Comparison of ENCODE assay signal across 23 mouse cellular contexts in the genomic region with DNA sequence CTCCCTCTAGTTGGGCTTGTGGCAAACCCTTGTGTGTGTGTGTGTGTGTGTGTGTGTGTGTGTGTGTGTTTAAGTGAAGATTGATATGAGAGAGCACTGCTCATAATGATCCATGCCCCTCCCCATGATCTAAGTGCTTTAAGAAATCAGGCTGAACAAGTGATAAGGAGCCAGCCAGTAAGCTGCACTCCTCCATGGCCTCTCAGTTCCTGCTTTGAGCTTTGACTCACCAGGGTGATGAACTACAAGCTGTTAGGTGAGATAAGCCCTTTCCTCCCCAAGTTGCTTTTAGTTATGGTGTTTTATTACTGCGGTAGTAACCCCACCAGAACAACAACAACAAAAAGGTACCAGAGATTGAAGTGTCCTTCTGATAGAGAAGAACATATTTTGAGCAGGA. TPM values are rescaled to one million over a fixed set of nuclear protein-coding genes. Genes with fewer than 3 reads are reported as not detected.
DNase-seq lines count a peak whose midpoint lies in the region; ATAC-seq lines count a peak whose summit lies in the region.
"Had no signal": no experiment of that assay in that cellular context is flagged by ENCODE, and none has a peak within 500 bp of the region (broad histone marks: within the 10 kb centered on the region; RNA-seq: fewer than 3 reads in every experiment).

No protein-coding gene starts in this region.

- no peaks in the 10 kb centered on the region for H3K9me3 ChIP-seq in liver, embryonic 15.5 days (replicated peaks)
- H3K9me3 ChIP-seq in stomach, embryonic 15.5 days, result no peaks in the 10 kb centered on the region
- H3K9me3 ChIP-seq: hindbrain, embryonic 12.5 days; limb, embryonic 13.5 days; midbrain, embryonic 15.5 days had no signal

- no peak overlapping the region for H3K4me2 ChIP-seq in liver, embryonic 15.5 days
- H3K4me2 ChIP-seq in stomach, embryonic 15.5 days, result no peak overlapping the region
- H3K4me2 ChIP-seq: heart, embryonic 11.5 days; hindbrain, embryonic 12.5 days; limb, embryonic 13.5 days; midbrain, embryonic 15.5 days had no signal

- H3K27me3 ChIP-seq in liver, embryonic 15.5 days, result no peaks in the 10 kb centered on the region
- no peaks in the 10 kb centered on the region for H3K27me3 ChIP-seq in stomach, embryonic 15.5 days (replicated peaks)
- H3K27me3 ChIP-seq: hindbrain, embryonic 12.5 days; limb, embryonic 13.5 days; megakaryocyte, embryonic 14.5 days; midbrain, embryonic 15.5 days had no signal

- H3K36me3 ChIP-seq in liver, embryonic 15.5 days (replicated peaks), result peaks cover 11% of the 10 kb centered on the region
- H3K36me3 ChIP-seq in stomach, embryonic 15.5 days, result peaks cover 9% of the 10 kb centered on the region; the same call in 1 of the 2 replicates

- H3K4me3 ChIP-seq in liver, embryonic 15.5 days (replicated peaks), result no peak overlapping the region
- H3K4me3 ChIP-seq in stomach, embryonic 15.5 days (replicated peaks), result no peak overlapping the region
- H3K4me3 ChIP-seq: erythroblast, embryonic 14.5 days; gastrocnemius, adult 2 months; hindbrain, embryonic 12.5 days; limb, embryonic 13.5 days; megakaryocyte, embryonic 14.5 days; midbrain, embryonic 15.5 days; myocyte had no signal

- H3K27ac ChIP-seq in liver, embryonic 15.5 days (replicated peaks), result peak overlapping the region; percentile 19; the same call in 1 of the 2 replicates
- no peak overlapping the region for H3K27ac ChIP-seq in stomach, embryonic 15.5 days
- H3K27ac ChIP-seq: gastrocnemius, adult 2 months; hindbrain, embryonic 12.5 days; limb, embryonic 13.5 days; midbrain, embryonic 15.5 days had no signal

- ATAC-seq in frontal cortex, adult (ENCODE audit: low TSS enrichment), result 0 out of 2 replicates have a peak, but pooled peaks have one; percentile 4
- ATAC-seq in hematopoietic stem cell, adult 5-6 weeks (replicated peaks in 1 of 2; ENCODE audit: insufficient read depth in 1 of 2, low FRiP score in 2 of 2, low TSS enrichment in 1 of 2, low read depth in 1 of 2, poor library complexity in 2 of 2, severe bottlenecking in 2 of 2), result peak; percentile 37 to 55; a peak in 3 of 4 replicates
- peak; percentile 90 for ATAC-seq in liver, embryonic 15.5 days (ENCODE audit: insufficient read depth)
- ATAC-seq in stomach, embryonic 15.5 days (ENCODE audit: insufficient read depth, low FRiP score, low read depth), result peak; percentile 77; the same call in 1 of the 2 replicates
- ATAC-seq: CD4-positive, CD25-positive, alpha-beta regulatory T cell, adult 4 months; forebrain, postnatal 0 days; midbrain, embryonic 15.5 days had no signal

- 24% methylated on average over 1 of the region's 1 CpGs for WGBS in liver, embryonic 15.5 days (ENCODE audit: insufficient replicate concordance)
- WGBS in stomach, embryonic 15.5 days, result 84% methylated on average over 1 of the region's 1 CpGs

- no peak for DNase-seq in frontal cortex, postnatal 25 days (ENCODE audit: low spot score in 2 of 2)
- DNase-seq in embryo, embryonic 10 days (ENCODE audit: low spot score), result no peak
- DNase-seq in layer of hippocampus, adult 8-10 months (ENCODE audit: low spot score in 2 of 2), result no peak
- no peak for DNase-seq in adrenal gland, adult 8-10 months
- DNase-seq: adrenal gland, postnatal 10 days; cerebellum, adult 11-12 months; cerebellum, postnatal 25 days; forebrain, postnatal 0 days; gastrocnemius, adult 2 months; heart, postnatal 10 days; thymus, adult 18-20 months had no signal

- peaks cover 15% of the 10 kb centered on the region for H3K4me1 ChIP-seq in liver, embryonic 15.5 days (replicated peaks)
- no peaks in the 10 kb centered on the region for H3K4me1 ChIP-seq in stomach, embryonic 15.5 days
- H3K4me1 ChIP-seq: hindbrain, embryonic 12.5 days; limb, embryonic 13.5 days; midbrain, embryonic 15.5 days had no signal

- no peak overlapping the region for H3K9ac ChIP-seq in liver, embryonic 15.5 days
- no peak overlapping the region for H3K9ac ChIP-seq in stomach, embryonic 15.5 days
- H3K9ac ChIP-seq: forebrain, postnatal 0 days; hindbrain, embryonic 12.5 days; limb, embryonic 13.5 days; midbrain, embryonic 15.5 days had no signal

RNA-seq across cellular contexts. Expression of gene Zwint, which starts 21.9 kb away (rescaled TPM):
- total RNA-seq in hematopoietic stem cell, adult 5-6 weeks (2017), result 203 and 223 TPM in 2 replicates
- 141 and 148 TPM in 2 replicates for polyA plus RNA-seq in liver, embryonic 15.5 days (2015; fragmentation: Nextera tagmentation; extraction: Ambion mirVana)
- 207 TPM in 2 replicates for polyA plus RNA-seq in stomach, embryonic 15.5 days (2015; fragmentation: Nextera tagmentation; extraction: Ambion mirVana)
- total RNA-seq in layer of hippocampus, adult 8-10 months (2022), result 100 to 1,000 TPM; 749 to 880 (median 801) TPM
- 100 to 1,000 TPM; 155 to 185 (median 166) TPM for total RNA-seq in adrenal gland, adult 8-10 months (2022)

Comparison
In these comparisons a context has a peak if more than half of its experiments do, and no peak if none do; other contexts are left out.
1. ATAC-seq: peak in every context shown above with its lines; median percentile 90 in liver, embryonic 15.5 days; 77 in stomach, embryonic 15.5 days; 46 in hematopoietic stem cell, adult 5-6 weeks; 4 in frontal cortex, adult.